Mouse (Mus musculus): ENCODE measurements around the gene Ccdc9b. TPM values are rescaled to one million over a fixed set of nuclear protein-coding genes. Genes with fewer than 3 reads are reported as not detected.

Ccdc9b gene
- polyA plus RNA-seq, 1 experiment: not detected

DNA sequence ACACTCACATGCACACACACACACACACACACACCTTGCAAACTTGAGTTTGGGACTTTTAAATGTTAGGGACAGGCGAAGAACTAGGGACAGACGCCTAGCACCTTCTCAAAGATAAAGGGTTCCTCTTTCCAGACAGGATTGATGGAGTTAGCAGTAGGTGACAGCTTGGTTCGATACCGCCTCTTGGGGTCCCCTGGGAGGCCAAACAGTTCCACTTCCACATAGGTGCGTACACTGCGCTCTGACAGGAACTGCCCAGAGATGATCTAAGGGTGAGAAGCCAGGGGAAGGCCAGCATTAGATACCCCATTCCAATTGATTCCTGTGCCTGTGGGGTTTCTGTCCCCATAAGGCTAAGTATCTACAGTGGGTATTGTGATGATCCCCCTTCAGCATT is 48.8 kb downstream of the Ccdc9b start:
- Histone ChIP-seq H3K27me3 (ENCODE audit: control insufficient read depth) (peaks cover 44% of the 10 kb centered on the region), H3K4me1 (ENCODE audit: control insufficient read depth) (no peaks in the 10 kb centered on the region), H3K36me3 (ENCODE audit: control insufficient read depth) (no peaks in the 10 kb centered on the region), H3K9me3 (ENCODE audit: control insufficient read depth, low read length) (no peaks in the 10 kb centered on the region), H3K4me3 (replicated peaks) (no peak overlapping the region)
- TF ChIP-seq GATA1 (IDR thresholded peaks at IDR 0.05; ENCODE audit: low read length) (no peak), TAL1 (IDR thresholded peaks at IDR 0.05; ENCODE audit: low read length) (no peak)

GRCm38 (mm10) chr2:118711038-118711494 is 51.4 kb downstream of the Ccdc9b start:
- TF ChIP-seq TAL1 (IDR thresholded peaks at IDR 0.05; ENCODE audit: low read length): no peak
- no peak for TF ChIP-seq GATA1 (IDR thresholded peaks at IDR 0.05; ENCODE audit: low read length)
- H3K4me3 ChIP-seq (replicated peaks): no peak overlapping the region

GRCm38 (mm10) chr2:118709655-118710221 is 52.7 kb downstream of the Ccdc9b start:
- Histone ChIP-seq H3K27me3 (ENCODE audit: control insufficient read depth) (peaks cover 83% of the 10 kb centered on the region), H3K4me3 (replicated peaks) (no peak overlapping the region), H3K4me1 (ENCODE audit: control insufficient read depth) (no peaks in the 10 kb centered on the region), H3K36me3 (ENCODE audit: control insufficient read depth) (no peaks in the 10 kb centered on the region), H3K9me3 (ENCODE audit: control insufficient read depth, low read length) (no peaks in the 10 kb centered on the region)
- TF ChIP-seq GATA1 (IDR thresholded peaks at IDR 0.05; ENCODE audit: low read length) (no peak), TAL1 (IDR thresholded peaks at IDR 0.05; ENCODE audit: low read length) (no peak)

More at GRCm38 (mm10) chr2:118711038-118711494, 51.4 kb downstream of the Ccdc9b start:
- Histone ChIP-seq H3K36me3 (ENCODE audit: control insufficient read depth) (no peaks in the 10 kb centered on the region), H3K27me3 (ENCODE audit: control insufficient read depth) (peaks cover 70% of the 10 kb centered on the region), H3K4me1 (ENCODE audit: control insufficient read depth) (no peaks in the 10 kb centered on the region), H3K9me3 (ENCODE audit: control insufficient read depth, low read length) (no peaks in the 10 kb centered on the region)

- no peaks in the 10 kb centered on the region for H3K36me3 ChIP-seq (ENCODE audit: control insufficient read depth)
- H3K9me3 ChIP-seq (ENCODE audit: control insufficient read depth, low read length): peaks cover 8% of the 10 kb centered on the region; the same call in 1 of the 2 replicates
- peaks cover 96% of the 10 kb centered on the region for H3K27me3 ChIP-seq (ENCODE audit: control insufficient read depth)
- TF ChIP-seq TAL1 (IDR thresholded peaks at IDR 0.05; ENCODE audit: low read length) (no peak), GATA1 (IDR thresholded peaks at IDR 0.05; ENCODE audit: low read length) (no peak)
- no peak overlapping the region for H3K4me3 ChIP-seq (replicated peaks)
- H3K4me1 ChIP-seq (ENCODE audit: control insufficient read depth): peaks cover 2% of the 10 kb centered on the region
Observed at GRCm38 (mm10) chr2:118708472-118708871, 54.0 kb downstream of the Ccdc9b start.

- Histone ChIP-seq H3K36me3 (ENCODE audit: control insufficient read depth) (no peaks in the 10 kb centered on the region), H3K9me3 (ENCODE audit: control insufficient read depth, low read length) (peaks cover 22% of the 10 kb centered on the region), H3K4me3 (replicated peaks) (no peak overlapping the region), H3K27me3 (ENCODE audit: control insufficient read depth) (peaks cover 98% of the 10 kb centered on the region), H3K4me1 (ENCODE audit: control insufficient read depth) (peaks cover 13% of the 10 kb centered on the region)
- no peak for TF ChIP-seq GATA1 (IDR thresholded peaks at IDR 0.05; ENCODE audit: low read length)
- no peak for TF ChIP-seq TAL1 (IDR thresholded peaks at IDR 0.05; ENCODE audit: low read length)
Observed at GRCm38 (mm10) chr2:118706436-118706835, 56.0 kb downstream of the Ccdc9b start.

Other genes with a start within 250 kb of the Ccdc9b start
- gene Bmf, start 213.0 kb downstream of the Ccdc9b start, polyA plus RNA-seq (2012): 0.18 TPM in 1 of 2 replicates, not detected in the other
- gene Bub1b, start 164.4 kb downstream of the Ccdc9b start, polyA plus RNA-seq (2012): 1.7 and 1.9 TPM in 2 replicates
- 0.42 and 0.64 TPM in 2 replicates for gene Pak6, start 99.4 kb downstream of the Ccdc9b start, polyA plus RNA-seq (2012)
- gene Ankrd63, start 58.7 kb downstream of the Ccdc9b start, polyA plus RNA-seq (2012): 0.01 TPM in 1 of 2 replicates, not detected in the other
- 0.07 and 0.16 TPM in 2 replicates for gene Plcb2, start 34.2 kb downstream of the Ccdc9b start, polyA plus RNA-seq (2012)
- 2.5 and 3.0 TPM in 2 replicates for gene Inafm2, start 16.9 kb downstream of the Ccdc9b start, polyA plus RNA-seq (2012)
- not detected in 2 replicates for gene Phgr1, start 10.1 kb upstream of the Ccdc9b start, polyA plus RNA-seq (2012)
- gene Disp2, start 17.1 kb upstream of the Ccdc9b start, polyA plus RNA-seq (2012): 0.02 TPM in 1 of 2 replicates, not detected in the other
- 26.7 and 32.4 TPM in 2 replicates for gene Knstrn, start 51.3 kb upstream of the Ccdc9b start, polyA plus RNA-seq (2012)
- gene Ivd, start 99.3 kb upstream of the Ccdc9b start, polyA plus RNA-seq (2012): 0.30 and 0.45 TPM in 2 replicates
- gene Bahd1, start 137.7 kb upstream of the Ccdc9b start, polyA plus RNA-seq (2012): 4.0 and 5.7 TPM in 2 replicates
- gene Chst14, start 163.8 kb upstream of the Ccdc9b start, polyA plus RNA-seq (2012): 0.14 and 0.15 TPM in 2 replicates